Mouse (Mus musculus) ES-CJ7 (cell line): ENCODE results near the gene Olfr329-ps.
A peak's percentile ranks its signal among the peaks of the same experiment; 100 is the strongest.
"Not testable (repeated sequence)": the region's sequence is repeated elsewhere in the genome, so short reads cannot be mapped to it uniquely, and the experiment has no call there.

Experiments used
- DNase-seq: peaks from one replicate; pipeline ENCODE4 v3.0.0; 2011; ENCODE audit warnings: low read depth, low spot score

The Olfr329-ps gene

DNA sequence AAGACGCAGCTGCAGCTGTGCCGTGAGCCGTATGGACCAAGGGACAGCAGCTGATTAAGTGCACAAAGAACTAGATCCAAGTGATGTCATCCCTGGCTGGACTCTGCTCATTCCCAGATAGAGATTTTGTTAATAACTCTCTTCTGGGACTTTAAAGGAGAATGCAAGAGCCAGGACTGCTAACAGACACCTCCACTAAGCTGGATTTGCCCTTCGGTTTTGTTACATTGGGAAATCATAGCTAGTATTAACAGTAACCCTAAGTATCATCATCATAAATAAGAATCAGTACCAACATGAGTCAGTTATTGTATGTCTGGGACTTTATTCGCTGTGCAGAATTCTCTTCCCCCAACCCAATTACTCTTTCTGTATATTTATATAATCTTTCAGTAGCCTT, at the start of gene Olfr329-ps:
TSS of gene Olfr329-ps (minus strand) at position 101 of the 400 bp plus-strand sequence.
- no peak for DNase-seq

DNA sequence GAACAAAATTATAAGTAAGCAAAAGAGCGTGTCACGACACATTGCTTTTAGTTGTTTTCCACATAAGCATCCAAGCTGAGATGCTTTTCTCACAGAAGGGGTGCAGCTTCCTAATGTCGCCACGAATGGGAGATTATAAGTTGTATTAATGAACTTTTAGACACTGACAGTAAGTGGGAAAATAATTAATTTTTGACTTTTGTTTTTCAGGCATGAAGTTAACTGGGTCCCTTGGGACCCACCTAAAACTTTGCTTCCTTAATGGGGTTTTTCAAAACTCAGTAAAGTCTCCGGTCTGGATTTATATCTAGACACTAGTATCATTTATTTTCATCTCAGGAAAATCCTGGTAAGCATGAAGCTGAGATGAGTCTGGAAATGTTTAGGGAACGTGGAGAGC, 48.6 kb upstream of the Olfr329-ps start, which contains the start of gene Olfr324:
TSS of gene Olfr324 (plus strand) at position 301 of the 400 bp plus-strand sequence.
- no peak for DNase-seq

DNA sequence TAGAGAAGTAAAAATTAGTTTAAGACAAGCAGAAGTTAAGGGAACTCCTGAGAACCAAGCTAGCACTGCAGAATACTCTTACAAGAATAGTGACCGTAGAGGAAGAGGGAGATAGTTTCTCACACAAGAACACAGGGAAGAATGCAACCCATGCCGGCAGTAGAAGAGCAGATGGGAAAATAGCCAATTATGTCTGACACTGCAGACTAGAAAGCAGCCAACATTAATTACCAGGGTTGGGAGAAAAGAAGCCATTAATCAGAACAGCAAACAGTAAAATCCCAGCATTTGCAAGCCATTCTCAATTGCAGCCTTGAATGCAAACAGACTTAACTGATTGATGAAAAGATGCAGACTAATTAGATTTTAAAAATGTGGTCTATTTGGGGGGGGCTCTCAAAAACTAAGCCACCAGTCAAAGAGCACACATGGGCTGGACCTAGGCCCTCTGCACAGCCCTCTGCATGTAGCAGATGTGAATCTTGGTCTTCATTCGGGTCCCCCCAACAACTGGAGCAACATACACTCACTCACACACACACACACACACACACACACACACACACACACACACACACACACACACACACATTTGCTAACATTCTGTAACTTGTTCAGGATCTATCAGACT, 42.5 kb upstream of the Olfr329-ps start:
- DNase-seq = no peak

DNA sequence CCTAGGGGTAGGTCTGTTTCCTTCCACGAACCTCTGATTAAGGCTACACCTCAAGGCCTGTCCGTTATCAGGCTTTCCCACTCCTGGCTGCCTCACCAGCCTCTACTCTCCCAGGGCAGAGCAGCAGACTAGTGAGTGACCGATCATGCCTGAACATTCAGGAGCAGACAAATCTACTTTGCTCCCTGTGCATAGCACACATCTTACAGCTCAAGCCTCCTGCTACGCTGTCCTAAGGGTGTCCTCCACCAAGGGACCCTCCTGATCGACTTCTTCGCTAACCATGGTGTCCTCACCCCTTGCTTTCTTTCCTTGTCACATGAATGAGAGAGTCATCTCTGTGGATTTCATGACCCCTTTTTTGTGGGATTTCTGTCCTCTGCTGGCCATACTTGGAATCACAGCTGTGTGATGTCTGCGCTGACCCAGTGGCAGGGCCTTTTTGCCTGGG, 41.7 kb upstream of the Olfr329-ps start:
- DNase-seq = peak; percentile 35

DNA sequence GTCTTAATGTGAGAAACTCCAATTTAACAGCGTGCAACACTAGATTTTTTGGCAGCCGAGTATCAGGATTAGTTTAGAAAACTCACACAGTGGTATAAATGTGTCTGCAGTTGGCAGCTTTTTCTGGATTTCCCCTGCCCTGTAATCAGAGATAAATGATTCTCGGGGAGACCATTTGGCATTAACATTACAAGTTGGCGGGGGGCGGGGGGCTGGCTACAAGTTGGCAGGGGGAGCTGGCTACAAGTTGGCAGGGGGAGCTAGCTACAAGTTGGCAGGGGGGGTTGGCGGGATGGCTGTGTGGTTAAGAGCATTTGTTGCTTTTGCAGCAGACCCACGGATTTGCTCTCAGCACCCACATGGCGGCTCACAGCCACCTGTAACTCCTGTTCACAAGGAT, 32.4 kb upstream of the Olfr329-ps start:
- DNase-seq = no peak

DNA sequence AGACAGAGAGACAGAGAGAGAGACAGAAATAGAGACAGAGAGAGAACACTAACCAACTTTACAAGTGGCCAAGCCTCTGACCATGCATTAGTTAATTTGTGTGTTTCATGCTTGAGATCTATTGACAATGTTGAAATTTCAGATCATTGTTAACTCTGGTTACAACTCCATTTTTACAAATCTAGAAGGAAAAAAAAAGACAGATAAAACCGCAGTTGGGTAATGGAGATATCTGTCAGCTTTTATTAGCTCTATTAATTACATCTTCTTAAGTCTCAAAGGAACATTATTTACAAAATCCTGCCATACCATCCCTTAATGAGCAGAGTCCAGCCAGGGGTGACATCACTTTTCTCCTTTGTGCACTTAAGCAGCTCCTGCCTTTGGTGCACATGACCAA, 31.2 kb upstream of the Olfr329-ps start, which contains the start of gene Olfr325:
TSS of gene Olfr325 (plus strand) at position 301 of the 400 bp plus-strand sequence.
- DNase-seq = no peak

DNA sequence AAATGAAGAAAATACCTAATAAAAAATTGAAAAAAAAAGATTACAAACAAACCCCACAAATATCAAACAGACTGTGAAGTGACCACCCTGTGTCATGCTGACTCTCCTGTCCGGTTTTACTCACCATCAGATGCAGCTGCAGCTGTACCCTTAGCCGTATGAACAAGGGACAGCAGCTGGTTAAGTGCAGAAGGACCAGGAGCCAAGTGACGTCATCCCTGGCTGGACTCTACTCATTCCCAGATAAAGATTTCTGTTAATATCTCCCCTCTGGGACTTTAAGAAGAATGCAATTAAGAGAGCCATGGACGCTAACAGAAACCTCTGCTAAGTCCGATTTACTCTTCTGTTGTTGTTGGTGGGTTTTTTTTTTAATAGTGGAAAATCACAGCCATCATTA, 24.2 kb upstream of the Olfr329-ps start, which contains the start of gene Olfr224:
TSS of gene Olfr224 (minus strand) at position 149 of the 400 bp plus-strand sequence.
- no peak for DNase-seq

DNA sequence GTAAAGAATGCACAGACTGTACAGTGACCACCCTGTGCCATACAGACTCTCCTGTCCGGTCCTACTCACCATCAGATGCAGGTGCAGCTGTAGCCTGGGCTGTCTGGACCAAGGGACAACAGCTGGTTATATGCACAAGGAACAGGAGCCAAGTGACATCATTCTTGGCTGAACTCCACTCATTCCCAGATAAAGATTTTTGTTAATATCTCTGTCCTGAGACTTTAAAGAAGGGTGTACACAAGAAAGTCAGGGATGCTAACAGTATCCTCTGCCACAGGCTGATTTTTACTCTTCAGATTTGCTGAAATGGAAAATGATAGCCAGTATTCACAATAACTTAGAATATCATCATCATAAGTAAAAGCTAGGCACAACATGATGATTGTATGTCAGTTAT, 9.3 kb upstream of the Olfr329-ps start, which contains the start of gene Olfr328:
TSS of gene Olfr328 (minus strand) at position 101 of the 400 bp plus-strand sequence.
- no peak for DNase-seq

DNA sequence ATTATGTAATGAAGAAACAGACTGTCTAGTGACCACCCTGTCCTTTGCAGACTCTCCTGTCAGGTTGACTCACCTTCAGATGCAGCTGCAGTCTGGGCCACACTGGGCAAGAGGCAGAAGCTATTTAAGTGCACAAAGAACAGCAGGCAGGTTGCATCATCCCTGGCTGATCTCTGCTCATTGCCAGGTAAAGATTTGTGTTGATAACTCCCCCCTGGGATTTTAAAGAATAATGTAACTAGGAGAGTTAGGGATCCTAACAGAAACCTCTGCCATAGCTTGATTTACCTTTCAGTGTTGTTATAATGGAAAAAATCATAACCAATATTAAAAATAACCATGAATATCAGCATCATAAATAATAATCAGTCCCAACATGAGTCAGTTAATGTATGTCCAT, 11.5 kb downstream of the Olfr329-ps start, which contains the start of gene Olfr330:
TSS of gene Olfr330 (minus strand) at position 101 of the 400 bp plus-strand sequence.
- DNase-seq = not testable (repeated sequence)

DNA sequence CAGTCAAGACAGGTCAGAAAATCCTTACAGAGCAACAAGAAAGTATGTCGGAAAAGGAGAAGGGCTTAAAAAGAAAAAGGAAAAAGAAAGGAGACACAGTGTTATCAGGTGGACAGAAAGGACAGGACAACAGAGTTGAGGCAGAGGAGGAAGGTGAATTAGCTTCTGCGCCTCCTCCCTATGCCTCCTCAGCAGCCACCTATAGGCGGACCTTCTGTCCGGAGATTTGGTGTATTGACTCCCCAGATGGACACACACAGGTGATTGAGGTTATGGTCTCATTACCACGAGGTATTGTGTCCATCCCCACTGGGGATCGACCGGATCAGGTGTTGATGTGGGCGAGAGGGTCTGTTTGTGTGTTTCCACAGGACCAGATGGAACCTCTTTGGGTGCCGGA, 26.5 kb downstream of the Olfr329-ps start:
- DNase-seq = not testable (repeated sequence)

DNA sequence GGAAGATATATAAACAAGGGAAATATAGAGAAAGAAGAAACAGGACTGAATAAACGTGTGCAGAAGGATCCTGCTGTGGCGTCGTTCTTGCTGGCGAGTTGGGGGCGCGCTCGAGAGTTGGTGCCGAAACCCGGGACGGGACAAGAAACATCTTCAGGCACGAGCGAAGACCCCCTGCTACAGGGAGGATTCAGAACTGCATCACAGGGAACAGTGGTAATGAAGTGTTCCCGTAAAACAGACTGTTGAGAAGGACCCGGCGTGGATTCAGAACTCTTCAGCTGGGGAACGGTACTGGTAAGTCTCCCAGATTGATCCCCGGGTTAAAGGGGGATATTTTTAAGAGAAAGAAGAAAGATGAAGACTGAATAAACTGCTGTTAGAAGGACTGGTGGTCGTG, 27.3 kb downstream of the Olfr329-ps start:
- not testable (repeated sequence) for DNase-seq

DNA sequence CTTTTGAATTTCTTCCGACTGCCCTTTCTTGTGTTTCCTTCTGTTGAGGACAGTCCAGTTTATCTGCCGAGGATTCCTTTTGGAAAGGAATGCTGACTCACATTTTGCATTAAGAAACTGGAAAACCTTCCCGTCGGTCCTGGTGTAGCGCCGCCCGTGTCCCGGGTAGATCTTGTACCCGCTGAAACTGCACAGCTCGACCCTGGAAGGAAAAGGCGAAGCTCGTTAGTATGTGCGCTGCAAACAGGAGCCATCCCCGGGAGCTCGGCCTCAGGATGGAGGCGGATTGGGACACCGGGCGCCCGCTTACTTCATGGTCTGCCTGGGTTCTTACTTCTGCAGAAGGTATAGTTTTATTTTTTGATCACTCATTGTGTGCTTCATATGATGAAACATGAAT, 37.2 kb downstream of the Olfr329-ps start:
- DNase-seq = not testable (repeated sequence)

DNA sequence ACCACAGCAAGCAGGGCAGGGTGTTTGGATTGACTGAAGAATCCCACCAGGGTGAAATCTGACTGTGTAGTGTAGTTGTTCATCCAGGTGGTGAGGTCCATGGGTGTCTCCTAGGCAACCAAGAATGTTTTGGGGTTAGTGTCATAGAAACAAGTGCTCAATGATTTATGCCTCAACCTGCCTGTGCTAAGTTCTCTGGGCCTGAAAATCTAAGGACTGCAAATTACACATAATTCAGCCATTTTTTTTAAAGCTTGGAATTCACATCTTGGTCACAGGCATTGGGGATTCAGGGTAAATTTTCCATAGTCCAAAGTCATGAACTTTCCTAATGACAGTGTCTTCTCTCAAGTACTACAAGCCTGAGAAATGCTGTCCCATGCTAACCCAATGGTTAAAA, 43.8 kb downstream of the Olfr329-ps start, which contains the start of gene Olfr331:
TSS of gene Olfr331 (minus strand) at position 101 of the 400 bp plus-strand sequence.
- DNase-seq = not testable (repeated sequence)

DNA sequence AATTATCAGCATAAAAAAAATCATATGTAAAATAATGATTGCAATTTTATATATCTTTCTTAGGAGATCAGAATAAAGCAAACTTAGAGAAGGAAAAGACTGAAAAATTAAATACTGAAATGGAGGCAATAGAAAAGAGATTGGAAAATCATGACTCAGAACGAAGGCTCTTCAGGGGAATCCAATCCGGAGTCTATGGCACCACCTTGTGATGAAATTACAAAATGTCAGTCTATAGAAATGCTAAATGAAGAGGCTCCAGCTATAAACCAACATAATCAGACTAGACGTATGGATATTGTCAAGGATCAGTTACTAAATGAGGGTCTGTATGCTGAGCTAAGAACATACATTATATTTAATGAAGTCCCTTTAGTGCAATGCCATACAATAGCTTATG, 46.9 kb downstream of the Olfr329-ps start:
- no peak for DNase-seq

DNA sequence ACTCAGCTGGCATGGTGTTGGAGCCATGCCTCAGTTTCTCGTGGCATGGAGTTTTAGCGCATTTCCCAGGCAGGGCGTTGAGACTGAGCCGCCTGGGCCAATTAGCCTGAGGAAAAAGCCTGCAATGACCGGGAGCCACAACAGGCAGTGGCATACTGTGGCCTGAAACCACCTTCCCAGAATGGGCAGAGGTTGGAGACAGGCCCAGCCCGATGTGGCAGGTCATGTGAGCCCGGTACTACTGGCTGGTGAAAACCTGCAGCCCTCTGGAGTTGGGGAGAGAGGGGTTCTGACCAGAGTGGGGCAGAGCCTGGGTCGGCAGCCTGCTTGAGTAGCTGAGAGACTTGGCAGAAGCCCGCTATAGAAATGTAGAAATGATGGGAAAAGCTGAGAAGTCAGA, 47.5 kb downstream of the Olfr329-ps start:
- no peak for DNase-seq

DNA sequence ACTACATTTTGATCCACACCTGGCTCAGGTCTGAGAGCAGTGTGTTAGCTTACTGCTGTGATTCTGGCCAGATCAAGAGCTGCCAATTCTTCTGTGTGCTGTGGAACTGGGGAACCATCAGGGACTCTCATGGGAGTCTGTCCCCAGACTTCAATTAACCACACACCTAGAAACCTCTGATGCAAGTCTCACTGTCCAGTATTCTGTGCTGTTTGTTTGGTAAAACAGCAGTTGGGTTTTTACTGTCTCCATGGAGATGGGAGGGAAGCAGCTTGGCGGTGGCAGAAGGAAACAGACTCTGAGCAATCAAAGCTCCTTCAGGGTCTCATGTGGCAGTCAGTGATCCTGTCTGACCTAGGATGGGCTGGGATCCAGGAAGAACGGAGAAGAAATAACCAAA, 53.8 kb downstream of the Olfr329-ps start, which contains the start of gene Olfr332:
TSS of gene Olfr332 (minus strand) at position 101 of the 400 bp plus-strand sequence.
- no peak for DNase-seq
